Mouse (Mus musculus) heart, postnatal 25 days (tissue): Measurements from ENCODE around the gene Ilf3. TPM values are rescaled to one million over a fixed set of nuclear protein-coding genes. Genes with fewer than 3 reads are reported as not detected.
A peak's percentile ranks its signal among the peaks of the same experiment; 100 is the strongest.
"Not testable (repeated sequence)": the region's sequence is repeated elsewhere in the genome, so short reads cannot be mapped to it uniquely, and the experiment has no call there.

Experiments used
- DNase-seq: peaks from one replicate; pipeline ENCODE4 v3.0.0; 2022; ENCODE audit warnings: low spot score
- intact Hi-C: fragments of 180-260 bp; cut with DNase I; formaldehyde crosslinking; loops from one replicate; pipeline ENCODE4 v1.15.1; 2025
- total RNA-seq, 2 experiments: library from RNA; stranded (reverse); gene quantifications; 2 replicates each; pipeline ENCODE4 v1.2.3; 2021

Ilf3 gene
- 10 to 100 TPM; 25.9 to 29.6 TPM for total RNA-seq

GRCm38 (mm10) chr9:21367357-21368111 lies at the start of gene Ilf3:
Gene Ilf3 (plus strand): TSS chr9:21367871.
- peak; percentile 100 for DNase-seq
- intact Hi-C loops: loop anchor here (5.0 kb wide), 1 partner anchor 250 kb away; the partner anchor contains the start of gene Smarca4

GRCm38 (mm10) chr9:21318792-21319191 lies 48.9 kb upstream of the Ilf3 start:
- no peak for DNase-seq
- intact Hi-C loops: no loop called here

GRCm38 (mm10) chr9:21319503-21319902 lies 48.2 kb upstream of the Ilf3 start:
- intact Hi-C loops: no loop called here
- DNase-seq: no peak

- DNase-seq: no peak
- intact Hi-C loops: no loop called here
Observed at GRCm38 (mm10) chr9:21320280-21320618, 47.4 kb upstream of the Ilf3 start.

GRCm38 (mm10) chr9:21320619-21321512 lies 46.8 kb upstream of the Ilf3 start, which contains the start of gene Slc44a2:
Gene Slc44a2 (plus strand): TSS chr9:21320698.
- intact Hi-C loops: no loop called here
- peak; percentile 75 for DNase-seq

GRCm38 (mm10) chr9:21321513-21321835 lies 46.2 kb upstream of the Ilf3 start:
- DNase-seq: no peak
- intact Hi-C loops: no loop called here

GRCm38 (mm10) chr9:21322211-21322916 lies 45.3 kb upstream of the Ilf3 start:
- no peak for DNase-seq
- intact Hi-C loops: no loop called here

- DNase-seq, intact Hi-C loops: not testable (repeated sequence)
Observed at GRCm38 (mm10) chr9:21322917-21323297, 44.8 kb upstream of the Ilf3 start.

- intact Hi-C loops: no loop called here
- no peak for DNase-seq
Observed at GRCm38 (mm10) chr9:21324269-21324668, 43.4 kb upstream of the Ilf3 start.

GRCm38 (mm10) chr9:21327569-21327968 lies 40.1 kb upstream of the Ilf3 start:
- DNase-seq: no peak
- intact Hi-C loops: no loop called here

GRCm38 (mm10) chr9:21328041-21328440 lies 39.6 kb upstream of the Ilf3 start:
- intact Hi-C loops: no loop called here
- no peak for DNase-seq

GRCm38 (mm10) chr9:21329041-21329440 lies 38.6 kb upstream of the Ilf3 start:
- intact Hi-C loops: no loop called here

GRCm38 (mm10) chr9:21329699-21330289 lies 37.9 kb upstream of the Ilf3 start:
- intact Hi-C loops: no loop called here
- no peak for DNase-seq

More at GRCm38 (mm10) chr9:21329041-21329440, 38.6 kb upstream of the Ilf3 start:
- peak; percentile 53 for DNase-seq

GRCm38 (mm10) chr9:21331365-21332140 lies 36.1 kb upstream of the Ilf3 start:
- intact Hi-C loops: no loop called here
- no peak for DNase-seq

- intact Hi-C loops: no loop called here
- no peak for DNase-seq
Observed at GRCm38 (mm10) chr9:21332161-21333061, 35.3 kb upstream of the Ilf3 start.

- intact Hi-C loops: no loop called here
- no peak for DNase-seq
Observed at GRCm38 (mm10) chr9:21333523-21333922, 34.1 kb upstream of the Ilf3 start.

- no peak for DNase-seq
- intact Hi-C loops: no loop called here
Observed at GRCm38 (mm10) chr9:21334747-21335146, 32.9 kb upstream of the Ilf3 start.

- peak; percentile 47 for DNase-seq
- intact Hi-C loops: no loop called here
Observed at GRCm38 (mm10) chr9:21335391-21335790, 32.3 kb upstream of the Ilf3 start.
